Mouse (Mus musculus) G1E (cell line): ENCODE measurements at regions not wholly inside any gene's neighbourhood (a gene's known extent, or its start where the extent isn't known, plus 50 kb on each side); places are given as distances from the start of the nearest gene placed in this dataset.

Experiments
- ATAC-seq: 2 replicates; pipeline ENCODE4 v1.8.0; 2016; ENCODE audit warnings: mild to moderate bottlenecking; ENCODE audit not compliant: insufficient number of reproducible peaks, poor library complexity, low FRiP score, severe bottlenecking; ENCODE audit errors: extremely low read depth
- DNase-seq: peaks from one replicate; pipeline ENCODE4 v3.0.0; 2012; ENCODE audit warnings: low spot score
- H3K27me3 ChIP-seq: 2 replicates; pipeline ENCODE4 v1.6.1; 2012; ENCODE audit warnings: mild to moderate bottlenecking, low read length, inconsistent platforms; ENCODE audit not compliant: insufficient read depth
- H3K36me3 ChIP-seq: replicated peaks from 2 replicates; pipeline ENCODE3; 2012; ENCODE audit warnings: mild to moderate bottlenecking, inconsistent platforms
- H3K4me1 ChIP-seq: 2 replicates; pipeline ENCODE4 v1.6.1; 2012; ENCODE audit warnings: low read depth, low read length, inconsistent platforms, mixed read lengths; ENCODE audit not compliant: insufficient read depth
- H3K4me3 ChIP-seq: 2 replicates; pipeline ENCODE4 v1.5.1; 2012; ENCODE audit warnings: low read depth, mild to moderate bottlenecking, inconsistent platforms, low read length, moderate library complexity, mixed read lengths
- H3K9me3 ChIP-seq: replicated peaks from 2 replicates; pipeline ENCODE4 v1.6.1; 2012; ENCODE audit warnings: inconsistent platforms
- CTCF ChIP-seq: IDR thresholded peaks from 2 replicates; pipeline ENCODE4 v1.5.1; 2012; ENCODE audit warnings: low read depth, low read length, inconsistent platforms, mixed read lengths
- GATA1 ChIP-seq: IDR thresholded peaks from 2 replicates; pipeline ENCODE4 v1.6.1; 2012; ENCODE audit warnings: borderline replicate concordance, low read length, inconsistent platforms, mixed read lengths
- GATA2 ChIP-seq: IDR thresholded peaks from 2 replicates; pipeline ENCODE4 v1.6.1; 2012; ENCODE audit warnings: low read depth, low read length, inconsistent platforms, borderline replicate concordance
- POLR2AphosphoS5 ChIP-seq: IDR thresholded peaks from 2 replicates; pipeline ENCODE4 v1.6.1; 2012; ENCODE audit warnings: low read depth, low read length, inconsistent platforms; ENCODE audit not compliant: insufficient replicate concordance
- TAL1 ChIP-seq: conservative IDR thresholded peaks from 2 replicates; pipeline ENCODE4 v1.6.1; 2012; ENCODE audit warnings: low read depth, low read length, inconsistent platforms, mixed read lengths

DNA sequence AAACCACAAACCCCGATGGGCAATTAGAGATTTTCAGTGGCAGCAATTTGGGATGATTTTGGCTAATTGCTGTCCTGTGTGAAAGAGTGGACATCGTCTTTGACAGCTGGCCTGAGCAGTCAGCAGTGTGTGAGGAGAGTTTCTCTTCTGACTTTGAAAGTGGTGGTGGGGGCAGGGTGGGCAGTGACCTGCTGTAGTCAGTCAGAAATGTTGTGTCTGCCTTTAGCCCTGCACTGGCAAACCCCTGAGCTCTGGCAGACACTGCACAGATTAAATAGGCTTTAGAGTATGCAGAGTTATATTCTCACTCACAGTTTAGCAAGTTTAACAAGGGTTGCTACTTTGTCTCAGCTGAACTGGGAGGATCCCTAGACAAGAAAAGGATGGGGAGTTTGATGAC is 1404.7 kb upstream of the A1bg start:
- ATAC-seq (no peak), DNase-seq (no peak)
- no peaks in the 10 kb centered on the region; the same call in 1 of the 2 replicates for H3K27me3 ChIP-seq
- H3K9me3 ChIP-seq: no peaks in the 10 kb centered on the region
- H3K4me1 ChIP-seq: peaks cover 44% of the 10 kb centered on the region
- no peak overlapping the region for H3K4me3 ChIP-seq
- TF ChIP-seq TAL1: no peak
- TF ChIP-seq GATA2: no peak
- no peak for TF ChIP-seq POLR2AphosphoS5
- TF ChIP-seq CTCF: no peak
- no peak for TF ChIP-seq GATA1
- H3K36me3 ChIP-seq: no peaks in the 10 kb centered on the region

DNA sequence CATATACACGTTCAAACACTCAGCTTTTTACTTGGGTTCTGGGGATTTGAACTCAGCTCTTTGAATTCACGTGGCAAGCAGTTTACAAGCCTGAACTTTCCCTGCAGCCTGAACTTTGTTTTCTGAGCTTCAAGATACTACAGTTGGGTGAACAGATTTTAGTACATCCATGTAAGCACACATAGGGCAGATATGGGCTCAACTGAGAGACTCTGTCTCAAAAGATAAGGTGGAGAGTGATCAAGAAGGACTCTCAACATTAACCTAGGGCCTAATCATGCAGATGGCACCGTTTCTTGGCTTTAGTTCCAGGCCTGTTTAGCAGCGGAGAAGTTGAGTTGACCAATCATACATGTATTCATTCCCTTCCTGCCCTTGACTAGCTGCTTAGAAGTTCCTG is 1403.7 kb upstream of the A1bg start:
- H3K4me3 ChIP-seq: no peak overlapping the region
- no peaks in the 10 kb centered on the region for H3K36me3 ChIP-seq
- H3K9me3 ChIP-seq: no peaks in the 10 kb centered on the region
- peaks cover 43% of the 10 kb centered on the region for H3K4me1 ChIP-seq
- TF ChIP-seq GATA2: no peak
- no peak for TF ChIP-seq GATA1
- no peak for TF ChIP-seq CTCF
- TF ChIP-seq POLR2AphosphoS5: no peak
- no peak for TF ChIP-seq TAL1
- ATAC-seq: no peak
- no peak for DNase-seq
- H3K27me3 ChIP-seq: peaks cover 5% of the 10 kb centered on the region; the same call in 1 of the 2 replicates

DNA sequence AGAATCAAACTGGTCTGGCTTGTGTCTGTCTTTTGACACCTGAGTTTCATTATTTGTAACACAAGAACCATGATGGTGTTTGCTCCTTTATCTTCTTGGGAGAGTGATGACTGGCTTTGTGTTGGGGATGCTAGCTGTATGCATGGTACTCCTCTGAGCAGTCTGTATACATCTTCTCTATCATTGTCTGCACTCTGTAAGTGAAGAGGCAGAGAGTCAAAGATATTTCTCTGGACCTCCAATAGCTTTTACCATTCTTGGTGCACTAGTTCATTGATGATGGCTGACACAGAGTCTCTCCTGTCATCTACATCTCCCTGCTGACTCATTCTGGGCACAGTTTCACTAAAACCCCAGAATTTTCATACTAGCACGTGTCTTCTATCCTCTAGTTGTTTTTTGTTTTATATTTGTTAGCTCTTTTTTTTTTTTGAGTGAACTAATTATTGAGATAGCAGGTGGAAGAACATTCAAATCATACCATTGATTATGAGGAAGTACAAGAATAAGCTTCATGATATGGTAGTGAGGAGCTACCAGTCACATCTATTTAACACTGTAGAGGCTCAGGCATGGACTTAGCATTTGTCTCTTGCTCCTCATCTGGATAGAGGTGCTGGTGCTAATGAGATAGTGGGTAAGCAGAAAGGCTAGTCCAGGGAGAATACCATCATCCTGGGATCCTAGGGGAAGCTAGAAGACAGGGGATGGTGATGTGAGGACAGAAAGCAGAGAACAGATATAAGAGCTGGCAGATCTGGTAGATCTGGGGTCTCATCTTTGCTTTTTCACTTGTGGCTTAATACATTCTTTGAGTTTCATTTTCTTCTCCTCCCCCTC is 1402.9 kb upstream of the A1bg start:
- peaks cover 11% of the 10 kb centered on the region; the same call in 1 of the 2 replicates for H3K27me3 ChIP-seq
- H3K9me3 ChIP-seq: no peaks in the 10 kb centered on the region
- H3K36me3 ChIP-seq: no peaks in the 10 kb centered on the region
- DNase-seq: no peak
- H3K4me3 ChIP-seq: no peak overlapping the region
- ATAC-seq: no peak
- H3K4me1 ChIP-seq: peaks cover 38% of the 10 kb centered on the region
- no peak for TF ChIP-seq GATA1
- no peak for TF ChIP-seq GATA2
- TF ChIP-seq CTCF: no peak
- TF ChIP-seq POLR2AphosphoS5: no peak
- TF ChIP-seq TAL1: no peak

DNA sequence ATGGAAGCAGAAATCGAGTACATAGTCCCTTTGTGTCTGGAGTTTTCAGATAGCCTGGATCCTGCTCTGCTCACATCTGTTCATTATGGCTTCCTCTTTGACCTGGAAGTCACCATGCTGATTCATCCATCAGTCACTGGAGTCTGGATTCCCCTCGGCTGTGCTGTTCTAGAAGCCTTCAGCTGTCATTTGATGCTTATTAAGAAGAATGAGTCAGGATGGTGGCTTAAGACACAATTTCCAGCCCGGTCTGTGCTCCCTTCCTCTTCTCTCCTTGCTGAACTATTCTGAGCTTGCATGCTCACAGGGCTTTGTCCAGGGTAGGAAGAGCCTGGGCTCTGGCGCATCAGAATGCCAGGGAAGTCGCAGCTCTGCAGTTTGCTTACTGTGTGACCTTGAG is 1398.2 kb upstream of the A1bg start:
- Histone ChIP-seq H3K4me1 (peaks cover 2% of the 10 kb centered on the region; the same call in 1 of the 2 replicates), H3K36me3 (no peaks in the 10 kb centered on the region), H3K9me3 (no peaks in the 10 kb centered on the region), H3K27me3 (peaks cover 15% of the 10 kb centered on the region; the same call in 1 of the 2 replicates), H3K4me3 (no peak overlapping the region)
- DNase-seq (no peak), ATAC-seq (no peak)
- no peak for TF ChIP-seq POLR2AphosphoS5

DNA sequence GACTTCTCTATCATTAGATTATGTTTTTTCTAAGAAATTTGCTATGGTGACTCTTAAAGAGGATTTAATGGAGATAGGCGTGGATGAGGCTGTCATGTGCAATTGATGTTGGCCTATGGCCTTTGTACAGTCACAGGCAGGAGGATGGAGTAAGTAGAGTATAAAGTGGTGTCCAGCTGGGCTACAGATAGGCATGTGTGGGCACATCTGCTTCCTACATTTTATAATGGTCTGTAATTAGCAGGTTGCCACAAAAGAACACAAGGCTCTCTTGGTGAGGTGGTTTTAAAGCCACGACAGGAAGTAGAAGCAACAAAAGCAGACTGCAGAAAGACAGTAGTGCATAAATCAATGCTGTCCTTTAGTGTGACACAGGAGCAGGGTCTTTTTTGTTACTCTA is 1391.6 kb upstream of the A1bg start:
- ATAC-seq (no peak), DNase-seq (no peak)
- H3K27me3 ChIP-seq: peaks cover 6% of the 10 kb centered on the region; the same call in 1 of the 2 replicates
- no peak for TF ChIP-seq POLR2AphosphoS5
- no peak for TF ChIP-seq CTCF
- no peak for TF ChIP-seq GATA1
- TF ChIP-seq GATA2: no peak
- no peak for TF ChIP-seq TAL1
- H3K4me1 ChIP-seq: no peaks in the 10 kb centered on the region
- no peaks in the 10 kb centered on the region for H3K9me3 ChIP-seq
- H3K4me3 ChIP-seq: no peak overlapping the region
- no peaks in the 10 kb centered on the region for H3K36me3 ChIP-seq

DNA sequence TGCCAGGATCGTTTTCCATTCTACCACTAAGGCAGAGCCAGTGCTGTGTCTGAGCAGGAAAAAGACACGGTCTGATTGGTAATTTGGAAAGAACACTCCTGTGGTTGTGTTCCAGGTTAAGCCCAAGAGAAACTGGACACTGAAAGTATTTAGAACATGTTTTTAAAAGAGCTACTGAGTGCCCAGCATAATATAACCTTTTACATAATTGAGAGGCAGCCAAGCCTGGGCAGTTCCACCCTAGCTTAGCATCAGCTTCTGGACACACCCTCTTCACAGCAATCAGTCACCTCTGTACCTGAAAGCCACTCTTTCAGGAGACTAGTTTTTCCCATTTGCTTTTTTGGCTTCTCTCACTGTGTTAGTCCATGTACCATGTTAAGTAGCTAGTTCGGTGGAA is 1379.4 kb upstream of the A1bg start:
- Histone ChIP-seq H3K27me3 (peaks cover 5% of the 10 kb centered on the region; the same call in 1 of the 2 replicates), H3K4me3 (no peak overlapping the region), H3K4me1 (no peaks in the 10 kb centered on the region), H3K9me3 (no peaks in the 10 kb centered on the region), H3K36me3 (no peaks in the 10 kb centered on the region)
- no peak for ATAC-seq
- no peak for TF ChIP-seq POLR2AphosphoS5
- no peak for TF ChIP-seq GATA2
- no peak for TF ChIP-seq CTCF
- no peak for TF ChIP-seq TAL1
- TF ChIP-seq GATA1: no peak
- no peak for DNase-seq
